Mouse (Mus musculus) myocyte (in vitro differentiated cells): Measurements from ENCODE around the gene Piga. TPM values are rescaled to one million over a fixed set of nuclear protein-coding genes. Genes with fewer than 3 reads are reported as not detected.

ENCODE experiments used
- H3K27me3 ChIP-seq: one replicate; pipeline ENCODE4 v1.6.1; 2011; ENCODE audit not compliant: control insufficient read depth, insufficient read depth, insufficient read length
- H3K36me3 ChIP-seq: one replicate; pipeline ENCODE4 v1.6.1; 2011; ENCODE audit not compliant: control insufficient read depth, insufficient read depth
- H3K4me2 ChIP-seq: one replicate; pipeline ENCODE4 v1.6.1; 2011; ENCODE audit warnings: low read depth, control low read depth
- H3K4me3 ChIP-seq: one replicate; pipeline ENCODE4 v1.5.1; 2011; ENCODE audit warnings: mild to moderate bottlenecking, control low read depth, moderate library complexity
- H3K79me2 ChIP-seq: one replicate; pipeline ENCODE4 v1.6.1; 2011; ENCODE audit not compliant: control insufficient read depth, insufficient read depth
- H3ac ChIP-seq: one replicate; pipeline ENCODE4 v1.6.1; 2011; ENCODE audit not compliant: control insufficient read depth, insufficient read length
- CEBPB ChIP-seq: IDR thresholded peaks from 2 replicates; pipeline ENCODE4 v1.6.1; 2011; ENCODE audit warnings: mild to moderate bottlenecking, moderate library complexity; ENCODE audit not compliant: poor library complexity, insufficient read depth, severe bottlenecking
- E2F4 ChIP-seq: IDR thresholded peaks from one replicate; pipeline ENCODE4 v1.6.1; 2011; ENCODE audit warnings: mild to moderate bottlenecking, control low read depth, moderate library complexity; ENCODE audit not compliant: insufficient read depth
- MAX ChIP-seq: IDR thresholded peaks from one replicate; pipeline ENCODE4 v1.6.1; 2011; ENCODE audit warnings: low read depth, mild to moderate bottlenecking, control low read depth
- MYOD1 ChIP-seq, 3 experiments: IDR thresholded peaks; one replicate each; pipeline ENCODE4 v1.6.1; 2011; ENCODE audit warnings: control low read depth in 2 of 3, low read depth in 2 of 3, mild to moderate bottlenecking in 2 of 3, moderate library complexity in 1 of 3; ENCODE audit not compliant: insufficient read length in 2 of 3, control insufficient read depth in 1 of 3
- MYOG ChIP-seq, 3 experiments: IDR thresholded peaks; one replicate each; pipeline ENCODE4 v1.6.1; 2011; ENCODE audit warnings: control low read depth in 2 of 3, low read depth in 2 of 3, mild to moderate bottlenecking in 2 of 3; ENCODE audit not compliant: insufficient read length in 2 of 3, control insufficient read depth in 1 of 3, insufficient read depth in 1 of 3
- POLR2A ChIP-seq: IDR thresholded peaks from one replicate; pipeline ENCODE4 v1.6.1; 2011; ENCODE audit warnings: low read depth, mild to moderate bottlenecking, control low read depth, moderate library complexity; ENCODE audit not compliant: insufficient read length
- POLR2AphosphoS2 ChIP-seq: IDR thresholded peaks from one replicate; pipeline ENCODE4 v1.6.1; 2011; ENCODE audit warnings: low read depth, control low read depth; ENCODE audit not compliant: insufficient read length
- REST ChIP-seq: IDR thresholded peaks from one replicate; pipeline ENCODE4 v1.6.1; 2011; ENCODE audit warnings: mild to moderate bottlenecking, control low read depth, moderate library complexity; ENCODE audit not compliant: insufficient read depth, insufficient read length
- SRF ChIP-seq: IDR thresholded peaks from one replicate; pipeline ENCODE4 v1.6.1; 2011; ENCODE audit warnings: low read depth; ENCODE audit not compliant: control insufficient read depth, insufficient read length
- TCF12 ChIP-seq: IDR thresholded peaks from one replicate; pipeline ENCODE4 v1.6.1; 2011; ENCODE audit warnings: mild to moderate bottlenecking, control low read depth; ENCODE audit not compliant: poor library complexity, insufficient read depth, severe bottlenecking
- TCF3 ChIP-seq: IDR thresholded peaks from one replicate; pipeline ENCODE4 v1.6.1; 2011; ENCODE audit warnings: low read depth, control low read depth; ENCODE audit not compliant: insufficient read length
- USF1 ChIP-seq: IDR thresholded peaks from one replicate; pipeline ENCODE4 v1.6.1; 2011; ENCODE audit warnings: low read depth, mild to moderate bottlenecking, control low read depth, moderate library complexity
- polyA plus RNA-seq: library from polyadenylated mRNA; unstranded; fragments of >200 nt; fragmentation: generic; extraction: Trizol; gene quantifications from one replicate; pipeline ENCODE4 v1.2.1, GENCODE M21; 2012; ENCODE audit warnings: missing spikeins

Piga gene
- polyA plus RNA-seq, 1 experiment: 2.5 TPM

GRCm38 (mm10) chrX:164445601-164446000 lies 26.0 kb downstream of the Piga start:
- no peaks in the 10 kb centered on the region for H3K79me2 ChIP-seq
- TF ChIP-seq MYOD1 (IDR thresholded peaks at IDR 0.05; ENCODE audit: control insufficient read depth in 1 of 3, insufficient read length in 2 of 3, low read depth in 2 of 3) (no peak), TCF3 (no peak), POLR2AphosphoS2 (no peak), MAX (no peak), E2F4 (no peak), TCF12 (no peak), POLR2A (no peak), CEBPB (no peak), MYOG (IDR thresholded peaks at IDR 0.05; ENCODE audit: control insufficient read depth in 1 of 3, insufficient read depth in 1 of 3, insufficient read length in 2 of 3, low read depth in 2 of 3) (no peak), SRF (no peak)
- no peaks in the 10 kb centered on the region for H3K27me3 ChIP-seq
- no peak overlapping the region for H3ac ChIP-seq
- H3K4me3 ChIP-seq: no peak overlapping the region
- no peaks in the 10 kb centered on the region for H3K36me3 ChIP-seq
- peak overlapping the region; percentile 5 for H3K4me2 ChIP-seq

GRCm38 (mm10) chrX:164446106-164446551 lies 26.5 kb downstream of the Piga start:
- Histone ChIP-seq H3K79me2 (no peaks in the 10 kb centered on the region), H3K4me3 (no peak overlapping the region), H3ac (no peak overlapping the region), H3K27me3 (no peaks in the 10 kb centered on the region), H3K36me3 (no peaks in the 10 kb centered on the region), H3K4me2 (peak overlapping the region; percentile 5)
- TF ChIP-seq MYOG (IDR thresholded peaks at IDR 0.05; ENCODE audit: control insufficient read depth in 1 of 3, insufficient read depth in 1 of 3, insufficient read length in 2 of 3, low read depth in 2 of 3) (no peak), TCF3 (no peak), USF1 (no peak)

DNA sequence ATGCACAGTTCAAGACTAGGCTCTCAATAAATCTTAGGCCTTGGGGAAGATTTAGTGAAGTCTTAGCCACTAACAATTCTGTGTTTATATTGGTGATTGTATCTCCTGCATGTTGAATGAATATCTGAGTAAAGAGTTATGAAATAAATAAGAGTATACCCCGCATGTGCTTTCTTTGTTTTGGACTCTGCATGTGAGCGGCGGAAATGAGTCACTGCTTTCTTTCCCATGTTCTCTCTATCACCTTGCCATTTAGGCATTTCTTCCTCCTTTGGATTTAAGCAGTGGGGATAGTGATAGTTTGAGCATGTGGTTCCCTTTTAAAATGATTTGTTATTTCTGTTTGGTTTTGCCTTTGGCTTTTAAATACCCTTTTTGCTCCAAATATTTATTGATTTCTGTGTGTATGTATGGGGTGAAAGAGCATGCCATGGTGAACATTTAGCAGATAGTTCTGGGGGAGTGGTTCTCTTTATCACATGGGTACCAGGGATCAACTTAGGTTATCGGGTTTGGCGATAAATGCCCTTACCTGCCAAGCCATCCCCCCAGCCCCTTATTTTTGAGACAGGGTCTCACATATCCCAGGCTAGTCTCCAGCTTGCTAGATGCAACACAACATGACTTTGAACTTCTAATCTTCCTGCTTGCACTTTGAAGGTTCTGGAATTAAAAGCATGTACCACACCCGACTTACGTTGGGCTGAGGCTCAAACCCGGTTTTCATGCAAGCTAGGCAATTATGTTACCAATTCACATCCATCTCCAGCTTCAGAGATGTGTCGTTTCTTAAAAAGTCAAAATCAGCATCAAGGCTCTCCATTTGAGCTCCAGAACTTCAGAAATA lies 27.5 kb downstream of the Piga start:
- Histone ChIP-seq H3K36me3 (no peaks in the 10 kb centered on the region), H3K4me2 (no peak overlapping the region), H3K79me2 (no peaks in the 10 kb centered on the region), H3K27me3 (no peaks in the 10 kb centered on the region), H3K4me3 (no peak overlapping the region), H3ac (no peak overlapping the region)
- no peak for TF ChIP-seq REST
- no peak for TF ChIP-seq MAX
- TF ChIP-seq MYOG (IDR thresholded peaks at IDR 0.05; ENCODE audit: control insufficient read depth in 1 of 3, insufficient read depth in 1 of 3, insufficient read length in 2 of 3, low read depth in 2 of 3): no peak
- no peak for TF ChIP-seq POLR2AphosphoS2
- no peak for TF ChIP-seq E2F4
- TF ChIP-seq CEBPB: no peak
- TF ChIP-seq TCF3: no peak
- no peak for TF ChIP-seq MYOD1 (IDR thresholded peaks at IDR 0.05; ENCODE audit: control insufficient read depth in 1 of 3, insufficient read length in 2 of 3, low read depth in 2 of 3)

- no peak overlapping the region for H3ac ChIP-seq
- H3K4me3 ChIP-seq: no peak overlapping the region
- H3K79me2 ChIP-seq: no peaks in the 10 kb centered on the region
- no peaks in the 10 kb centered on the region for H3K36me3 ChIP-seq
- TF ChIP-seq USF1 (no peak), MYOD1 (IDR thresholded peaks at IDR 0.05; ENCODE audit: control insufficient read depth in 1 of 3, insufficient read length in 2 of 3, low read depth in 2 of 3) (no peak), CEBPB (no peak), SRF (no peak), POLR2AphosphoS2 (no peak), POLR2A (no peak), TCF12 (no peak), REST (no peak), TCF3 (no peak), MAX (no peak), E2F4 (no peak), MYOG (IDR thresholded peaks at IDR 0.05; ENCODE audit: control insufficient read depth in 1 of 3, insufficient read depth in 1 of 3, insufficient read length in 2 of 3, low read depth in 2 of 3) (no peak)
- no peak overlapping the region for H3K4me2 ChIP-seq
- no peaks in the 10 kb centered on the region for H3K27me3 ChIP-seq
Measured at GRCm38 (mm10) chrX:164447682-164448071, 28.1 kb downstream of the Piga start.

DNA sequence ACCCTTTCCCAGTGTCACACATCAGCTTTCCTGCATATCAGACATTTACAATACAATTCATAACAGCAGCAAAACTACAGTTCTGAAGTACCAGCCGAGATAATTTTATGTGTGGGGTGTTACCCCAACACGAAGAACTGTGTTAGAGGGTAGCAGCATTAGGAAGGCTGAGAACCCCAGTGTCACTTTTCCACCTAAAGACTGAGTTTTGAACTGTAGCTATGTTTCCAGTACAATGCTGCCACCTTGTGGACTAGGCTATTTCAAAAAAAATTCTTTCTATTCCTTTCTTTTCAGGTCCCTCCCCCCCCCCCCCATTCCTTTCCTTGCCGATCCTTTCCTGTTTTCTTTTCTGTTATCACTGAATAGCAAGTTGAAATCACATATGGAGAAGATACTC lies 29.6 kb downstream of the Piga start:
- Histone ChIP-seq H3K27me3 (no peaks in the 10 kb centered on the region), H3K36me3 (no peaks in the 10 kb centered on the region), H3K4me2 (no peak overlapping the region), H3K79me2 (no peaks in the 10 kb centered on the region), H3K4me3 (no peak overlapping the region), H3ac (no peak overlapping the region)
- TF ChIP-seq TCF12 (no peak), POLR2AphosphoS2 (no peak), MYOG (IDR thresholded peaks at IDR 0.05; ENCODE audit: control insufficient read depth in 1 of 3, insufficient read depth in 1 of 3, insufficient read length in 2 of 3, low read depth in 2 of 3) (no peak), SRF (no peak), MYOD1 (IDR thresholded peaks at IDR 0.05; ENCODE audit: control insufficient read depth in 1 of 3, insufficient read length in 2 of 3, low read depth in 2 of 3) (no peak), E2F4 (no peak), POLR2A (no peak), MAX (no peak), USF1 (no peak), CEBPB (no peak), TCF3 (no peak), REST (no peak)
